Mouse (Mus musculus) lung, embryonic 15.5 days (tissue): Measurements from ENCODE around the gene Casz1. TPM values are rescaled to one million over a fixed set of nuclear protein-coding genes. Genes with fewer than 3 reads are reported as not detected.

Experiments
- ATAC-seq: fragments of 200-750 bp; cut with Nextera tagmentation; 2 replicates; pipeline ENCODE4 v1.8.0; 2017; ENCODE audit warnings: moderate number of reproducible peaks, borderline replicate concordance; ENCODE audit not compliant: low FRiP score, low TSS enrichment; ENCODE audit errors: extremely low read depth
- H3K27ac ChIP-seq: fragments of 300-500 bp; sonication (generic); 2 replicates; pipeline ENCODE4 v1.5.1; 2015; ENCODE audit warnings: moderate library complexity, mild to moderate bottlenecking, inconsistent platforms
- H3K27me3 ChIP-seq: fragments of 300-500 bp; sonication (generic); 2 replicates; pipeline ENCODE4 v1.6.1; 2015; ENCODE audit warnings: inconsistent platforms
- H3K36me3 ChIP-seq: fragments of 300-500 bp; sonication (generic); 2 replicates; pipeline ENCODE4 v1.6.1; 2015; ENCODE audit warnings: inconsistent platforms
- H3K4me1 ChIP-seq: fragments of 300-500 bp; sonication (generic); 2 replicates; pipeline ENCODE4 v1.6.1; 2015; ENCODE audit warnings: inconsistent platforms
- H3K4me2 ChIP-seq: fragments of 300-500 bp; sonication (generic); 2 replicates; pipeline ENCODE4 v1.6.1; 2015; ENCODE audit warnings: inconsistent platforms, mild to moderate bottlenecking, moderate library complexity
- H3K4me3 ChIP-seq: fragments of 300-500 bp; sonication (generic); 2 replicates; pipeline ENCODE4 v1.5.1; 2015; ENCODE audit warnings: mild to moderate bottlenecking, inconsistent platforms
- H3K9ac ChIP-seq: fragments of 300-500 bp; sonication (generic); 2 replicates; pipeline ENCODE4 v1.6.1; 2015; ENCODE audit warnings: inconsistent platforms
- H3K9me3 ChIP-seq: fragments of 300-500 bp; sonication (generic); 2 replicates; pipeline ENCODE4 v1.6.1; 2016; ENCODE audit warnings: inconsistent platforms
- WGBS: fragments of 180-500 bp; shearing (Covaris S2); methylation state at CpG from one replicate; pipeline ENCODE4 v1.1.7; 2015; 5-methylcytosine and 5-hydroxymethylcytosine counted together
- polyA plus RNA-seq: library from polyadenylated mRNA; unstranded; fragments of >200 nt; fragmentation: Nextera tagmentation; extraction: Ambion mirVana; gene quantifications from 2 replicates; pipeline ENCODE4 v1.2.1, GENCODE M21; 2015

Casz1 gene
- polyA plus RNA-seq, 1 experiment from 2014 or later: 6.5 TPM

- ATAC-seq: no peak
- peaks cover 18% of the 10 kb centered on the region for H3K4me1 ChIP-seq
- H3K27ac ChIP-seq: no peak overlapping the region
- no peak overlapping the region for H3K4me3 ChIP-seq
- no peaks in the 10 kb centered on the region for H3K36me3 ChIP-seq
- H3K9ac ChIP-seq: no peak overlapping the region
- H3K27me3 ChIP-seq: no peaks in the 10 kb centered on the region
- no peaks in the 10 kb centered on the region for H3K9me3 ChIP-seq
- 66% methylated on average over 5 of the region's 5 CpGs for WGBS
- no peak overlapping the region for H3K4me2 ChIP-seq
Observed at GRCm38 (mm10) chr4:148969610-148970009, 165.4 kb downstream of the Casz1 start.

- no peaks in the 10 kb centered on the region for H3K27me3 ChIP-seq
- H3K4me1 ChIP-seq: peaks cover 18% of the 10 kb centered on the region
- ATAC-seq: no peak
- H3K9ac ChIP-seq: no peak overlapping the region
- H3K4me2 ChIP-seq: no peak overlapping the region
- WGBS: 79% methylated on average over 4 of the region's 4 CpGs
- no peak overlapping the region for H3K4me3 ChIP-seq
- no peak overlapping the region for H3K27ac ChIP-seq
- no peaks in the 10 kb centered on the region for H3K36me3 ChIP-seq
- no peaks in the 10 kb centered on the region for H3K9me3 ChIP-seq
Observed at GRCm38 (mm10) chr4:148970742-148971141, 166.5 kb downstream of the Casz1 start.

- Histone ChIP-seq H3K4me3 (no peak overlapping the region), H3K36me3 (no peaks in the 10 kb centered on the region), H3K4me2 (no peak overlapping the region), H3K27ac (peak overlapping the region; percentile 35; the same call in 1 of the 2 replicates), H3K9me3 (no peaks in the 10 kb centered on the region), H3K4me1 (peaks cover 18% of the 10 kb centered on the region), H3K27me3 (no peaks in the 10 kb centered on the region), H3K9ac (no peak overlapping the region)
- no peak for ATAC-seq
- WGBS: 54% methylated on average over 3 of the region's 3 CpGs
Observed at GRCm38 (mm10) chr4:148971613-148972242, 167.5 kb downstream of the Casz1 start.

- ATAC-seq: no peak
- no peaks in the 10 kb centered on the region for H3K27me3 ChIP-seq
- no peak overlapping the region for H3K4me2 ChIP-seq
- no peak overlapping the region for H3K27ac ChIP-seq
- H3K4me3 ChIP-seq: no peak overlapping the region
- H3K36me3 ChIP-seq: no peaks in the 10 kb centered on the region
- H3K4me1 ChIP-seq: peaks cover 18% of the 10 kb centered on the region
- 81% methylated on average over 14 of the region's 14 CpGs for WGBS
- no peaks in the 10 kb centered on the region for H3K9me3 ChIP-seq
- H3K9ac ChIP-seq: no peak overlapping the region
Observed at GRCm38 (mm10) chr4:148972707-148973106, 168.5 kb downstream of the Casz1 start.

- ATAC-seq: no peak
- 87% methylated on average over 14 of the region's 14 CpGs for WGBS
- peaks cover 18% of the 10 kb centered on the region for H3K4me1 ChIP-seq
- no peaks in the 10 kb centered on the region for H3K9me3 ChIP-seq
- H3K4me2 ChIP-seq: no peak overlapping the region
- H3K36me3 ChIP-seq: no peaks in the 10 kb centered on the region
- no peaks in the 10 kb centered on the region for H3K27me3 ChIP-seq
- no peak overlapping the region for H3K9ac ChIP-seq
- no peak overlapping the region for H3K4me3 ChIP-seq
- H3K27ac ChIP-seq: no peak overlapping the region
Observed at GRCm38 (mm10) chr4:148973387-148973786, 169.2 kb downstream of the Casz1 start.

GRCm38 (mm10) chr4:148974833-148975232, 170.6 kb downstream of the Casz1 start:
- H3K27ac ChIP-seq: no peak overlapping the region
- no peaks in the 10 kb centered on the region for H3K9me3 ChIP-seq
- H3K4me1 ChIP-seq: peaks cover 23% of the 10 kb centered on the region
- H3K9ac ChIP-seq: no peak overlapping the region
- H3K4me2 ChIP-seq: no peak overlapping the region
- ATAC-seq: no peak
- no peaks in the 10 kb centered on the region for H3K27me3 ChIP-seq
- H3K36me3 ChIP-seq: no peaks in the 10 kb centered on the region
- 80% methylated on average over 7 of the region's 7 CpGs for WGBS
- H3K4me3 ChIP-seq: no peak overlapping the region

- no peaks in the 10 kb centered on the region for H3K9me3 ChIP-seq
- peaks cover under 1% of the 10 kb centered on the region; the same call in 1 of the 2 replicates for H3K36me3 ChIP-seq
- H3K4me1 ChIP-seq: peaks cover 12% of the 10 kb centered on the region
- no peak overlapping the region for H3K4me3 ChIP-seq
- H3K9ac ChIP-seq: no peak overlapping the region
- peak overlapping the region; percentile 49 for H3K27ac ChIP-seq
- H3K27me3 ChIP-seq: no peaks in the 10 kb centered on the region
- WGBS: 41% methylated on average over 9 of the region's 9 CpGs
- H3K4me2 ChIP-seq: no peak overlapping the region
- ATAC-seq: peak; percentile 47; the same call in 1 of the 2 replicates
Observed at GRCm38 (mm10) chr4:148978221-148978855, 174.1 kb downstream of the Casz1 start.

GRCm38 (mm10) chr4:148978926-148979325, 174.7 kb downstream of the Casz1 start:
- H3K4me1 ChIP-seq: peaks cover 12% of the 10 kb centered on the region
- H3K4me2 ChIP-seq: no peak overlapping the region
- no peak overlapping the region for H3K4me3 ChIP-seq
- WGBS: 87% methylated on average over 11 of the region's 11 CpGs
- H3K36me3 ChIP-seq: peaks cover 3% of the 10 kb centered on the region; the same call in 1 of the 2 replicates
- H3K27ac ChIP-seq: peak overlapping the region; percentile 49
- no peak for ATAC-seq
- H3K9me3 ChIP-seq: no peaks in the 10 kb centered on the region
- no peak overlapping the region for H3K9ac ChIP-seq
- H3K27me3 ChIP-seq: no peaks in the 10 kb centered on the region

GRCm38 (mm10) chr4:148979837-148980236, 175.6 kb downstream of the Casz1 start:
- H3K27ac ChIP-seq: no peak overlapping the region
- H3K27me3 ChIP-seq: no peaks in the 10 kb centered on the region
- no peak overlapping the region for H3K4me3 ChIP-seq
- H3K9me3 ChIP-seq: no peaks in the 10 kb centered on the region
- peaks cover 14% of the 10 kb centered on the region for H3K4me1 ChIP-seq
- no peak for ATAC-seq
- H3K9ac ChIP-seq: no peak overlapping the region
- 51% methylated on average over 11 of the region's 11 CpGs for WGBS
- H3K36me3 ChIP-seq: peaks cover 3% of the 10 kb centered on the region; the same call in 1 of the 2 replicates
- no peak overlapping the region for H3K4me2 ChIP-seq

- Histone ChIP-seq H3K27ac (no peak overlapping the region), H3K4me3 (no peak overlapping the region), H3K27me3 (no peaks in the 10 kb centered on the region), H3K4me1 (peaks cover 38% of the 10 kb centered on the region), H3K9ac (no peak overlapping the region), H3K36me3 (peaks cover 3% of the 10 kb centered on the region; the same call in 1 of the 2 replicates), H3K4me2 (no peak overlapping the region), H3K9me3 (no peaks in the 10 kb centered on the region)
- WGBS: 78% methylated on average over 6 of the region's 6 CpGs
- ATAC-seq: no peak
Observed at GRCm38 (mm10) chr4:148982274-148982673, 178.0 kb downstream of the Casz1 start.

- 72% methylated on average over 19 of the region's 19 CpGs for WGBS
- Histone ChIP-seq H3K27me3 (no peaks in the 10 kb centered on the region), H3K27ac (peak overlapping the region; percentile 60; the same call in 1 of the 2 replicates), H3K36me3 (peaks cover 3% of the 10 kb centered on the region; the same call in 1 of the 2 replicates), H3K4me1 (peaks cover 34% of the 10 kb centered on the region), H3K4me3 (no peak overlapping the region), H3K9ac (no peak overlapping the region), H3K9me3 (no peaks in the 10 kb centered on the region), H3K4me2 (no peak overlapping the region)
- ATAC-seq: no peak
Observed at GRCm38 (mm10) chr4:148984701-148985540, 180.7 kb downstream of the Casz1 start.
